Mouse (Mus musculus): Measurements from ENCODE around the gene B9d2. TPM values are rescaled to one million over a fixed set of nuclear protein-coding genes. Genes with fewer than 3 reads are reported as not detected.
"Not testable (repeated sequence)": the region's sequence is repeated elsewhere in the genome, so short reads cannot be mapped to it uniquely, and the experiment has no call there.

The B9d2 gene
- polyA plus RNA-seq, 1 experiment, result 40.8 TPM

GRCm38 (mm10) chr7:25718788-25719417 is 38.3 kb downstream of the B9d2 start, which contains the start of gene Ccdc97:
Gene Ccdc97, minus strand, starts transcription at chr7:25719088.
- peaks cover 1% of the 10 kb centered on the region; the same call in 1 of the 2 replicates for H3K4me1 ChIP-seq (ENCODE audit: control insufficient read depth, insufficient read depth, low read length)
- under 1% methylated on average over 32 of the region's 32 CpGs for WGBS
- TF ChIP-seq POLR2A (IDR thresholded peaks at IDR 0.05; ENCODE audit: borderline replicate concordance, control insufficient read depth, low read depth, low read length) (peak; percentile 77; the same call in 1 of the 2 replicates), CTCF (IDR thresholded peaks at IDR 0.05; ENCODE audit: control insufficient read depth, insufficient read depth, low read length) (no peak)
- peak within 1 kb of the TSS; percentile 92 for H3K27ac ChIP-seq (ENCODE audit: control insufficient read depth, insufficient read depth, low read depth, low read length, poor library complexity)
- H3K4me3 ChIP-seq (replicated peaks; ENCODE audit: control insufficient read depth, low read depth, low read length), result peak within 1 kb of the TSS; percentile 76

- H3K27ac ChIP-seq (ENCODE audit: control insufficient read depth, insufficient read depth, low read depth, low read length, poor library complexity), result peak overlapping the region; percentile 31; the same call in 1 of the 2 replicates
- TF ChIP-seq POLR2A (IDR thresholded peaks at IDR 0.05; ENCODE audit: borderline replicate concordance, control insufficient read depth, low read depth, low read length) (no peak), CTCF (IDR thresholded peaks at IDR 0.05; ENCODE audit: control insufficient read depth, insufficient read depth, low read length) (peak; percentile 96)
- peaks cover 1% of the 10 kb centered on the region; the same call in 1 of the 2 replicates for H3K4me1 ChIP-seq (ENCODE audit: control insufficient read depth, insufficient read depth, low read length)
- WGBS, result 44% methylated on average over 10 of the region's 10 CpGs
- H3K4me3 ChIP-seq (replicated peaks; ENCODE audit: control insufficient read depth, low read depth, low read length), result no peak overlapping the region
Observed at GRCm38 (mm10) chr7:25719761-25720610, 39.4 kb downstream of the B9d2 start.

- Histone ChIP-seq H3K4me3 (replicated peaks; ENCODE audit: control insufficient read depth, low read depth, low read length) (no peak overlapping the region), H3K27ac (ENCODE audit: control insufficient read depth, insufficient read depth, low read depth, low read length, poor library complexity) (no peak overlapping the region), H3K4me1 (ENCODE audit: control insufficient read depth, insufficient read depth, low read length) (peaks cover 1% of the 10 kb centered on the region; the same call in 1 of the 2 replicates)
- 77% methylated on average over 5 of the region's 5 CpGs for WGBS
- no peak for TF ChIP-seq POLR2A (IDR thresholded peaks at IDR 0.05; ENCODE audit: borderline replicate concordance, control insufficient read depth, low read depth, low read length)
- no peak for TF ChIP-seq CTCF (IDR thresholded peaks at IDR 0.05; ENCODE audit: control insufficient read depth, insufficient read depth, low read length)
Observed at GRCm38 (mm10) chr7:25720760-25721159, 40.2 kb downstream of the B9d2 start.

- H3K4me3 ChIP-seq (replicated peaks; ENCODE audit: control insufficient read depth, low read depth, low read length); H3K4me1 ChIP-seq (ENCODE audit: control insufficient read depth, insufficient read depth, low read length); H3K27ac ChIP-seq (ENCODE audit: control insufficient read depth, insufficient read depth, low read depth, low read length, poor library complexity): not testable (repeated sequence)
Observed at GRCm38 (mm10) chr7:25721776-25722175, 41.2 kb downstream of the B9d2 start.

GRCm38 (mm10) chr7:25725886-25726285 is 45.3 kb downstream of the B9d2 start:
- no peak overlapping the region for H3K27ac ChIP-seq (ENCODE audit: control insufficient read depth, insufficient read depth, low read depth, low read length, poor library complexity)
- H3K4me3 ChIP-seq (replicated peaks; ENCODE audit: control insufficient read depth, low read depth, low read length), result no peak overlapping the region
- 70% methylated on average over 19 of the region's 19 CpGs for WGBS
- no peaks in the 10 kb centered on the region for H3K4me1 ChIP-seq (ENCODE audit: control insufficient read depth, insufficient read depth, low read length)
- TF ChIP-seq POLR2A (IDR thresholded peaks at IDR 0.05; ENCODE audit: borderline replicate concordance, control insufficient read depth, low read depth, low read length) (no peak), CTCF (IDR thresholded peaks at IDR 0.05; ENCODE audit: control insufficient read depth, insufficient read depth, low read length) (no peak)

GRCm38 (mm10) chr7:25727800-25728199 is 47.2 kb downstream of the B9d2 start:
- WGBS, result 89% methylated on average over 5 of the region's 5 CpGs
- no peak for TF ChIP-seq POLR2A (IDR thresholded peaks at IDR 0.05; ENCODE audit: borderline replicate concordance, control insufficient read depth, low read depth, low read length)
- no peak for TF ChIP-seq CTCF (IDR thresholded peaks at IDR 0.05; ENCODE audit: control insufficient read depth, insufficient read depth, low read length)
- Histone ChIP-seq H3K4me1 (ENCODE audit: control insufficient read depth, insufficient read depth, low read length) (no peaks in the 10 kb centered on the region; the same call in 1 of the 2 replicates), H3K27ac (ENCODE audit: control insufficient read depth, insufficient read depth, low read depth, low read length, poor library complexity) (no peak overlapping the region), H3K4me3 (replicated peaks; ENCODE audit: control insufficient read depth, low read depth, low read length) (no peak overlapping the region)

- WGBS, result 27% methylated on average over 2 of the region's 2 CpGs
- Histone ChIP-seq H3K4me1 (ENCODE audit: control insufficient read depth, insufficient read depth, low read length) (no peaks in the 10 kb centered on the region; the same call in none of the 2 replicates), H3K4me3 (replicated peaks; ENCODE audit: control insufficient read depth, low read depth, low read length) (no peak overlapping the region), H3K27ac (ENCODE audit: control insufficient read depth, insufficient read depth, low read depth, low read length, poor library complexity) (no peak overlapping the region)
- TF ChIP-seq CTCF (IDR thresholded peaks at IDR 0.05; ENCODE audit: control insufficient read depth, insufficient read depth, low read length), result no peak
- no peak for TF ChIP-seq POLR2A (IDR thresholded peaks at IDR 0.05; ENCODE audit: borderline replicate concordance, control insufficient read depth, low read depth, low read length)
Observed at GRCm38 (mm10) chr7:25729396-25729795, 48.8 kb downstream of the B9d2 start.

GRCm38 (mm10) chr7:25729862-25730261 is 49.3 kb downstream of the B9d2 start:
- no peak overlapping the region for H3K27ac ChIP-seq (ENCODE audit: control insufficient read depth, insufficient read depth, low read depth, low read length, poor library complexity)
- 82% methylated on average over 2 of the region's 2 CpGs for WGBS
- no peak overlapping the region for H3K4me3 ChIP-seq (replicated peaks; ENCODE audit: control insufficient read depth, low read depth, low read length)
- TF ChIP-seq POLR2A (IDR thresholded peaks at IDR 0.05; ENCODE audit: borderline replicate concordance, control insufficient read depth, low read depth, low read length), result no peak
- TF ChIP-seq CTCF (IDR thresholded peaks at IDR 0.05; ENCODE audit: control insufficient read depth, insufficient read depth, low read length), result no peak
- no peaks in the 10 kb centered on the region; the same call in none of the 2 replicates for H3K4me1 ChIP-seq (ENCODE audit: control insufficient read depth, insufficient read depth, low read length)
